Mouse (Mus musculus) midbrain, embryonic 16.5 days (tissue): ENCODE data around the gene Rtp3. TPM values are rescaled to one million over a fixed set of nuclear protein-coding genes. Genes with fewer than 3 reads are reported as not detected.

ENCODE experiments used
- ATAC-seq: fragments of 200-750 bp; cut with Nextera tagmentation; 2 replicates; pipeline ENCODE4 v1.8.0; 2017; ENCODE audit warnings: moderate TSS enrichment
- H3K27ac ChIP-seq: fragments of 300-500 bp; sonication (generic); 2 replicates; pipeline ENCODE4 v1.5.1; 2014; ENCODE audit warnings: mild to moderate bottlenecking, low read length, mixed read lengths
- H3K27me3 ChIP-seq: fragments of 300-500 bp; sonication (generic); 2 replicates; pipeline ENCODE4 v1.6.1; 2014; ENCODE audit warnings: low read depth, low read length, mixed read lengths; ENCODE audit not compliant: control insufficient read depth, insufficient read depth
- H3K36me3 ChIP-seq: fragments of 300-500 bp; sonication (generic); 2 replicates; pipeline ENCODE4 v1.6.1; 2014; ENCODE audit warnings: mild to moderate bottlenecking, low read length, moderate library complexity, mixed read lengths; ENCODE audit not compliant: control insufficient read depth, insufficient read depth
- H3K4me1 ChIP-seq: fragments of 300-500 bp; sonication (generic); 2 replicates; pipeline ENCODE4 v1.6.1; 2014; ENCODE audit warnings: mild to moderate bottlenecking, low read length, mixed read lengths; ENCODE audit not compliant: control insufficient read depth, insufficient read depth
- H3K4me2 ChIP-seq: fragments of 300-500 bp; sonication (generic); 2 replicates; pipeline ENCODE4 v1.6.1; 2014; ENCODE audit warnings: mild to moderate bottlenecking, low read length, mixed read lengths
- H3K4me3 ChIP-seq: fragments of 300-500 bp; sonication (generic); 2 replicates; pipeline ENCODE4 v1.5.1; 2014; ENCODE audit warnings: low read depth, mild to moderate bottlenecking, low read length, moderate library complexity, mixed read lengths
- H3K9ac ChIP-seq: fragments of 300-500 bp; sonication (generic); 2 replicates; pipeline ENCODE4 v1.6.1; 2014; ENCODE audit warnings: low read depth, low read length, mixed read lengths
- H3K9me3 ChIP-seq: fragments of 300-500 bp; sonication (generic); replicated peaks from 2 replicates; pipeline ENCODE4 v1.6.1; 2014; ENCODE audit warnings: mild to moderate bottlenecking, low read length, mixed read lengths; ENCODE audit not compliant: control insufficient read depth, poor library complexity, severe bottlenecking
- WGBS: fragments of 180-500 bp; shearing (Covaris S2); extraction: QIAGEN DNeasy Blood & Tissue Kit; methylation state at CpG from one replicate; pipeline ENCODE4 v1.1.7; 2014; 5-methylcytosine and 5-hydroxymethylcytosine counted together
- polyA plus RNA-seq: library from polyadenylated mRNA; unstranded; fragments of >200 nt; fragmentation: Nextera tagmentation; extraction: Ambion mirVana; gene quantifications from 2 replicates; pipeline ENCODE4 v1.2.1, GENCODE M21; 2015

Rtp3 gene
- polyA plus RNA-seq, 1 experiment from 2014 or later = 0.20 TPM

GRCm38 (mm10) chr9:110945343-110945742 lies 45.0 kb downstream of the Rtp3 start:
- 37% methylated on average over 18 of the region's 18 CpGs for WGBS
- no peak overlapping the region for H3K4me3 ChIP-seq
- H3K9me3 ChIP-seq = no peaks in the 10 kb centered on the region
- no peak for ATAC-seq
- H3K4me1 ChIP-seq = no peaks in the 10 kb centered on the region
- no peak overlapping the region for H3K27ac ChIP-seq
- no peaks in the 10 kb centered on the region for H3K36me3 ChIP-seq
- no peak overlapping the region for H3K4me2 ChIP-seq
- no peak overlapping the region for H3K9ac ChIP-seq
- peaks cover 2% of the 10 kb centered on the region; the same call in 1 of the 2 replicates for H3K27me3 ChIP-seq

GRCm38 (mm10) chr9:110944265-110944664 lies 46.1 kb downstream of the Rtp3 start:
- no peak for ATAC-seq
- 33% methylated on average over 13 of the region's 13 CpGs for WGBS
- H3K36me3 ChIP-seq = no peaks in the 10 kb centered on the region

GRCm38 (mm10) chr9:110937506-110938490 lies 52.6 kb downstream of the Rtp3 start:
- Histone ChIP-seq H3K27ac (no peak overlapping the region), H3K4me1 (no peaks in the 10 kb centered on the region), H3K4me3 (no peak overlapping the region), H3K27me3 (no peaks in the 10 kb centered on the region), H3K36me3 (no peaks in the 10 kb centered on the region), H3K9ac (no peak overlapping the region), H3K4me2 (no peak overlapping the region), H3K9me3 (no peaks in the 10 kb centered on the region)
- 69% methylated on average over 12 of the region's 12 CpGs for WGBS
- ATAC-seq = no peak

More at GRCm38 (mm10) chr9:110944265-110944664, 46.1 kb downstream of the Rtp3 start:
- H3K4me3 ChIP-seq = no peak overlapping the region
- no peak overlapping the region for H3K27ac ChIP-seq
- H3K4me2 ChIP-seq = no peak overlapping the region
- no peak overlapping the region for H3K9ac ChIP-seq
- H3K27me3 ChIP-seq = peaks cover 2% of the 10 kb centered on the region; the same call in 1 of the 2 replicates
- no peaks in the 10 kb centered on the region for H3K9me3 ChIP-seq
- H3K4me1 ChIP-seq = no peaks in the 10 kb centered on the region

GRCm38 (mm10) chr9:110935941-110936340 lies 54.4 kb downstream of the Rtp3 start:
- no peaks in the 10 kb centered on the region; the same call in 1 of the 2 replicates for H3K4me1 ChIP-seq
- H3K9ac ChIP-seq = no peak overlapping the region
- H3K27me3 ChIP-seq = no peaks in the 10 kb centered on the region
- H3K4me3 ChIP-seq = no peak overlapping the region
- H3K4me2 ChIP-seq = no peak overlapping the region
- H3K27ac ChIP-seq = no peak overlapping the region
- no peak for ATAC-seq
- no peaks in the 10 kb centered on the region for H3K9me3 ChIP-seq
- 84% methylated on average over 7 of the region's 7 CpGs for WGBS
- no peaks in the 10 kb centered on the region for H3K36me3 ChIP-seq

Other genes starting within 250 kb of the Rtp3 start
- 0.39 and 0.48 TPM in 2 replicates for gene Myl3, start 248.7 kb downstream of the Rtp3 start, polyA plus RNA-seq
- 6.1 and 8.0 TPM in 2 replicates for gene Pth1r, start 243.4 kb downstream of the Rtp3 start, polyA plus RNA-seq
- gene Prss42, start 192.4 kb downstream of the Rtp3 start, polyA plus RNA-seq = not detected in 2 replicates
- not detected in 2 replicates for gene Prss44, start 176.6 kb downstream of the Rtp3 start, polyA plus RNA-seq
- not detected in 2 replicates for gene Prss43, start 163.9 kb downstream of the Rtp3 start, polyA plus RNA-seq
- gene Prss45, start 156.0 kb downstream of the Rtp3 start, polyA plus RNA-seq = 0.20 TPM in 1 of 2 replicates, not detected in the other
- not detected in 2 replicates for gene Prss46, start 146.1 kb downstream of the Rtp3 start, polyA plus RNA-seq
- gene Prss50, start 132.6 kb downstream of the Rtp3 start, polyA plus RNA-seq = 0.29 and 0.47 TPM in 2 replicates
- 2.5 and 2.7 TPM in 2 replicates for gene Als2cl, start 110.7 kb downstream of the Rtp3 start, polyA plus RNA-seq
- 4.0 and 5.7 TPM in 2 replicates for gene Tmie, start 110.5 kb downstream of the Rtp3 start, polyA plus RNA-seq
- gene Fam240a, start 73.7 kb downstream of the Rtp3 start, polyA plus RNA-seq = not detected in 2 replicates
- not detected in 2 replicates for gene Tdgf1, start 44.4 kb downstream of the Rtp3 start, polyA plus RNA-seq
- 0.29 and 1.2 TPM in 2 replicates for gene Lrrc2, start 39.0 kb downstream of the Rtp3 start, polyA plus RNA-seq
- gene Ltf, start 28.7 kb upstream of the Rtp3 start, polyA plus RNA-seq = 0.45 and 2.4 TPM in 2 replicates
- 1.2 and 1.4 TPM in 2 replicates for gene Ccrl2, start 66.9 kb upstream of the Rtp3 start, polyA plus RNA-seq
- 44.3 and 52.4 TPM in 2 replicates for gene Lrrfip2, start 127.0 kb upstream of the Rtp3 start, polyA plus RNA-seq